ENCODE assay signal across 8 mouse cellular contexts in genomic region chr12:88722691-88723070, GRCm38 (mm10). TPM values are rescaled to one million over a fixed set of nuclear protein-coding genes. Genes with fewer than 3 reads are reported as not detected.
DNase-seq lines count a peak whose midpoint lies in the region; ATAC-seq lines count a peak whose summit lies in the region.

Gene Nrxn3 (plus strand): TSS chr12:88722876.

- WGBS in heart, embryonic 16.5 days: 0% methylated on average over 9 of the region's 9 CpGs

- H3K9me3 ChIP-seq in heart, embryonic 16.5 days (replicated peaks; ENCODE audit: control insufficient read depth, low read length): no peaks in the 10 kb centered on the region

- H3K27me3 ChIP-seq in heart, embryonic 16.5 days (ENCODE audit: control insufficient read depth, insufficient read depth, low read length): no peaks in the 10 kb centered on the region

- peak within 1 kb of the TSS; percentile 27 for H3K4me3 ChIP-seq in heart, embryonic 16.5 days (ENCODE audit: low read length)

- H3K36me3 ChIP-seq in heart, embryonic 16.5 days (ENCODE audit: control insufficient read depth, insufficient read depth): no peaks in the 10 kb centered on the region

- H3K4me1 ChIP-seq in heart, embryonic 16.5 days (ENCODE audit: control insufficient read depth, insufficient read depth, low read length): no peaks in the 10 kb centered on the region; the same call in 1 of the 2 replicates

- DNase-seq in brain, adult 2 months (ENCODE audit: low read depth, low spot score): peak; percentile 93
- peak; percentile 38 to 62 for DNase-seq in cerebellum, postnatal 4 days (ENCODE audit: low spot score in 2 of 2)
- DNase-seq in layer of hippocampus, adult 8-10 months (ENCODE audit: low spot score in 2 of 2): peak; percentile 65 to 76
- peak; percentile 63 for DNase-seq in lung, postnatal 10 days
- peak; percentile 81 for DNase-seq in right cerebral cortex, postnatal 25 days
- DNase-seq in c-Kit-positive CD71-positive TER-119-positive erythroid progenitor cells, embryonic 14.5 days (ENCODE audit: low spot score): no peak

- peak within 1 kb of the TSS; percentile 50 for H3K4me2 ChIP-seq in heart, embryonic 16.5 days (ENCODE audit: low read depth, low read length)

- H3K27ac ChIP-seq in heart, embryonic 16.5 days (ENCODE audit: low read length): no peak within 1 kb of the TSS

- peak; percentile 52; the same call in 1 of the 2 replicates for ATAC-seq in heart, embryonic 16.5 days (replicated peaks; ENCODE audit: extremely low read depth, insufficient read depth, low FRiP score)
- ATAC-seq in activated CD4-positive, CD25-positive, alpha-beta regulatory T cell, adult 4 months: no peak

- H3K9ac ChIP-seq in heart, embryonic 16.5 days (ENCODE audit: low read length): no peak within 1 kb of the TSS

RNA-seq across cellular contexts. Expression of gene Nrxn3, which starts in this region (rescaled TPM):
- 1.3 and 1.5 TPM in 2 replicates for polyA plus RNA-seq in heart, embryonic 16.5 days (2015; fragmentation: Nextera tagmentation; extraction: Ambion mirVana)
- total RNA-seq in layer of hippocampus, adult 8-10 months (2022): 100 to 1,000 TPM; 173 to 206 (median 191) TPM
- polyA plus RNA-seq in activated CD4-positive, CD25-positive, alpha-beta regulatory T cell, adult 4 months (2017; shearing (Covaris generic)): under 1 TPM in 1 of 2 experiments, not detected in 1; 0.08 TPM
